Mouse (Mus musculus): ENCODE measurements around the gene Zc2hc1b. TPM values are rescaled to one million over a fixed set of nuclear protein-coding genes. Genes with fewer than 3 reads are reported as not detected.

Zc2hc1b gene
- polyA plus RNA-seq (2014; fragmentation: Nextera tagmentation; extraction: Ambion mirVana): not detected in 2 replicates

- H3K4me3 ChIP-seq (ENCODE audit: low read depth, low read length): no peak within 1 kb of the TSS
- no peak within 1 kb of the TSS for H3K4me2 ChIP-seq
- H3K27ac ChIP-seq (ENCODE audit: low read depth, low read length): no peak within 1 kb of the TSS
- 77% methylated on average over 7 of the region's 7 CpGs for WGBS
- no peaks in the 10 kb centered on the region for H3K9me3 ChIP-seq (ENCODE audit: control insufficient read depth, low read length)
- H3K36me3 ChIP-seq (ENCODE audit: control insufficient read depth, insufficient read depth, low read length): peaks cover 42% of the 10 kb centered on the region
- DNase-seq (ENCODE audit: low spot score): no peak
- ATAC-seq (replicated peaks; ENCODE audit: low FRiP score): no peak
- no peak within 1 kb of the TSS for H3K9ac ChIP-seq (ENCODE audit: low read depth, low read length)
- no peaks in the 10 kb centered on the region for H3K27me3 ChIP-seq (replicated peaks; ENCODE audit: control insufficient read depth, insufficient read depth, low read length)
- no peaks in the 10 kb centered on the region for H3K4me1 ChIP-seq (replicated peaks; ENCODE audit: control insufficient read depth, insufficient read depth, low read length)
Measured at GRCm38 (mm10) chr10:13177973-13178624, at the start of gene Zc2hc1b. Gene Zc2hc1b (minus strand): TSS chr10:13178023.

- Histone ChIP-seq H3K9ac (ENCODE audit: low read depth, low read length) (no peak overlapping the region), H3K36me3 (ENCODE audit: control insufficient read depth, insufficient read depth, low read length) (peaks cover 2% of the 10 kb centered on the region; the same call in 1 of the 2 replicates), H3K4me3 (ENCODE audit: low read depth, low read length) (no peak overlapping the region), H3K4me1 (replicated peaks; ENCODE audit: control insufficient read depth, insufficient read depth, low read length) (peaks cover 3% of the 10 kb centered on the region; the same call in 1 of the 2 replicates), H3K9me3 (ENCODE audit: control insufficient read depth, low read length) (no peaks in the 10 kb centered on the region), H3K27me3 (replicated peaks; ENCODE audit: control insufficient read depth, insufficient read depth, low read length) (no peaks in the 10 kb centered on the region), H3K27ac (ENCODE audit: low read depth, low read length) (peak overlapping the region; percentile 45; the same call in 1 of the 2 replicates), H3K4me2 (no peak overlapping the region)
- 75% methylated on average over 7 of the region's 7 CpGs for WGBS
- DNase-seq (ENCODE audit: low spot score) (no peak), ATAC-seq (replicated peaks; ENCODE audit: low FRiP score) (no peak)
Measured at GRCm38 (mm10) chr10:13225377-13226063, 47.7 kb upstream of the Zc2hc1b start.

GRCm38 (mm10) chr10:13222135-13222534 is 44.3 kb upstream of the Zc2hc1b start:
- Histone ChIP-seq H3K9ac (ENCODE audit: low read depth, low read length) (no peak overlapping the region), H3K9me3 (ENCODE audit: control insufficient read depth, low read length) (no peaks in the 10 kb centered on the region), H3K4me2 (no peak overlapping the region), H3K27me3 (replicated peaks; ENCODE audit: control insufficient read depth, insufficient read depth, low read length) (no peaks in the 10 kb centered on the region), H3K36me3 (ENCODE audit: control insufficient read depth, insufficient read depth, low read length) (peaks cover 2% of the 10 kb centered on the region; the same call in 1 of the 2 replicates), H3K4me1 (replicated peaks; ENCODE audit: control insufficient read depth, insufficient read depth, low read length) (peaks cover 3% of the 10 kb centered on the region; the same call in 1 of the 2 replicates), H3K4me3 (ENCODE audit: low read depth, low read length) (no peak overlapping the region), H3K27ac (ENCODE audit: low read depth, low read length) (no peak overlapping the region)
- WGBS: 70% methylated on average over 3 of the region's 3 CpGs
- no peak for ATAC-seq (replicated peaks; ENCODE audit: low FRiP score)
- no peak for DNase-seq (ENCODE audit: low spot score)

- Histone ChIP-seq H3K4me3 (ENCODE audit: low read depth, low read length) (no peak overlapping the region), H3K27ac (ENCODE audit: low read depth, low read length) (no peak overlapping the region), H3K27me3 (replicated peaks; ENCODE audit: control insufficient read depth, insufficient read depth, low read length) (no peaks in the 10 kb centered on the region), H3K4me2 (no peak overlapping the region), H3K9ac (ENCODE audit: low read depth, low read length) (no peak overlapping the region), H3K36me3 (ENCODE audit: control insufficient read depth, insufficient read depth, low read length) (peaks cover 2% of the 10 kb centered on the region; the same call in 1 of the 2 replicates), H3K4me1 (replicated peaks; ENCODE audit: control insufficient read depth, insufficient read depth, low read length) (peaks cover 7% of the 10 kb centered on the region; the same call in 1 of the 2 replicates), H3K9me3 (ENCODE audit: control insufficient read depth, low read length) (no peaks in the 10 kb centered on the region)
- DNase-seq (ENCODE audit: low spot score) (no peak), ATAC-seq (replicated peaks; ENCODE audit: low FRiP score) (no peak)
- WGBS: 56% methylated on average over 1 of the region's 1 CpGs
Measured at GRCm38 (mm10) chr10:13220061-13220460, 42.2 kb upstream of the Zc2hc1b start.

- Histone ChIP-seq H3K4me3 (ENCODE audit: low read depth, low read length) (no peak overlapping the region), H3K36me3 (ENCODE audit: control insufficient read depth, insufficient read depth, low read length) (no peaks in the 10 kb centered on the region), H3K4me1 (replicated peaks; ENCODE audit: control insufficient read depth, insufficient read depth, low read length) (peaks cover 13% of the 10 kb centered on the region), H3K27ac (ENCODE audit: low read depth, low read length) (peak overlapping the region; percentile 25), H3K9ac (ENCODE audit: low read depth, low read length) (no peak overlapping the region), H3K27me3 (replicated peaks; ENCODE audit: control insufficient read depth, insufficient read depth, low read length) (no peaks in the 10 kb centered on the region), H3K9me3 (ENCODE audit: control insufficient read depth, low read length) (no peaks in the 10 kb centered on the region), H3K4me2 (no peak overlapping the region)
- 68% methylated on average over 12 of the region's 12 CpGs for WGBS
- DNase-seq (ENCODE audit: low spot score): no peak
- no peak for ATAC-seq (replicated peaks; ENCODE audit: low FRiP score)
Measured at GRCm38 (mm10) chr10:13213956-13214355, 36.1 kb upstream of the Zc2hc1b start.

GRCm38 (mm10) chr10:13212829-13213228 is 35.0 kb upstream of the Zc2hc1b start:
- 46% methylated on average over 6 of the region's 6 CpGs for WGBS
- Histone ChIP-seq H3K9ac (ENCODE audit: low read depth, low read length) (no peak overlapping the region), H3K4me3 (ENCODE audit: low read depth, low read length) (no peak overlapping the region), H3K9me3 (ENCODE audit: control insufficient read depth, low read length) (no peaks in the 10 kb centered on the region), H3K27ac (ENCODE audit: low read depth, low read length) (no peak overlapping the region), H3K4me1 (replicated peaks; ENCODE audit: control insufficient read depth, insufficient read depth, low read length) (peaks cover 13% of the 10 kb centered on the region), H3K4me2 (no peak overlapping the region), H3K27me3 (replicated peaks; ENCODE audit: control insufficient read depth, insufficient read depth, low read length) (no peaks in the 10 kb centered on the region), H3K36me3 (ENCODE audit: control insufficient read depth, insufficient read depth, low read length) (no peaks in the 10 kb centered on the region)
- no peak for ATAC-seq (replicated peaks; ENCODE audit: low FRiP score)
- no peak for DNase-seq (ENCODE audit: low spot score)

- Histone ChIP-seq H3K4me2 (no peak overlapping the region), H3K36me3 (ENCODE audit: control insufficient read depth, insufficient read depth, low read length) (no peaks in the 10 kb centered on the region), H3K9me3 (ENCODE audit: control insufficient read depth, low read length) (no peaks in the 10 kb centered on the region), H3K27ac (ENCODE audit: low read depth, low read length) (peak overlapping the region; percentile 8), H3K4me1 (replicated peaks; ENCODE audit: control insufficient read depth, insufficient read depth, low read length) (peaks cover 13% of the 10 kb centered on the region), H3K9ac (ENCODE audit: low read depth, low read length) (no peak overlapping the region), H3K27me3 (replicated peaks; ENCODE audit: control insufficient read depth, insufficient read depth, low read length) (no peaks in the 10 kb centered on the region), H3K4me3 (ENCODE audit: low read depth, low read length) (no peak overlapping the region)
- 79% methylated on average over 9 of the region's 9 CpGs for WGBS
- DNase-seq (ENCODE audit: low spot score): no peak
- no peak for ATAC-seq (replicated peaks; ENCODE audit: low FRiP score)
Measured at GRCm38 (mm10) chr10:13212326-13212725, 34.5 kb upstream of the Zc2hc1b start.

GRCm38 (mm10) chr10:13209930-13210637 is 32.3 kb upstream of the Zc2hc1b start:
- Histone ChIP-seq H3K27ac (ENCODE audit: low read depth, low read length) (no peak overlapping the region; the same call in 1 of the 2 replicates), H3K9ac (ENCODE audit: low read depth, low read length) (no peak overlapping the region), H3K4me1 (replicated peaks; ENCODE audit: control insufficient read depth, insufficient read depth, low read length) (peaks cover 9% of the 10 kb centered on the region; the same call in 1 of the 2 replicates), H3K27me3 (replicated peaks; ENCODE audit: control insufficient read depth, insufficient read depth, low read length) (no peaks in the 10 kb centered on the region), H3K9me3 (ENCODE audit: control insufficient read depth, low read length) (no peaks in the 10 kb centered on the region), H3K36me3 (ENCODE audit: control insufficient read depth, insufficient read depth, low read length) (no peaks in the 10 kb centered on the region), H3K4me2 (no peak overlapping the region), H3K4me3 (ENCODE audit: low read depth, low read length) (no peak overlapping the region)
- peak; percentile 26; the same call in 1 of the 2 replicates for ATAC-seq (replicated peaks; ENCODE audit: low FRiP score)
- 57% methylated on average over 8 of the region's 8 CpGs for WGBS
- DNase-seq (ENCODE audit: low spot score): no peak
